Mouse (Mus musculus): ENCODE data around the gene Dnaic2. TPM values are rescaled to one million over a fixed set of nuclear protein-coding genes. Genes with fewer than 3 reads are reported as not detected.

Dnaic2 gene
- total and polyA plus RNA-seq, 3 experiments = 0.59 to 0.93 (median 0.83) TPM

- Histone ChIP-seq H3K27ac (ENCODE audit: insufficient read depth, low read depth) (no peak overlapping the region), H3K4me1 (ENCODE audit: control insufficient read depth in 1 of 2, insufficient read depth in 2 of 2) (peaks cover 5 to 55% of the 10 kb centered on the region in 2 experiments), H3K4me3 (replicated peaks in 1 of 3; ENCODE audit: low read depth in 2 of 3, low read length in 2 of 3, poor library complexity in 1 of 3) (no peak overlapping the region), H3K4me2 (ENCODE audit: insufficient read depth, low read depth, poor library complexity, severe bottlenecking) (no peak overlapping the region), H3K9me3 (replicated peaks; ENCODE audit: low read length) (no peaks in the 10 kb centered on the region), H3K27me3 (replicated peaks) (no peaks in the 10 kb centered on the region), H3K9ac (ENCODE audit: insufficient read depth, low read depth) (no peak overlapping the region), H3K79me2 (replicated peaks; ENCODE audit: control insufficient read depth, extremely low read depth, insufficient read depth, poor library complexity, severe bottlenecking) (no peaks in the 10 kb centered on the region), H3K36me3 (replicated peaks in 1 of 2; ENCODE audit: control insufficient read depth in 1 of 2, insufficient read depth in 1 of 2, low read length in 1 of 2) (peaks cover 0 to 31% of the 10 kb centered on the region in 2 experiments)
- in situ Hi-C loops (cut with MboI; ENCODE audit: low pct_ligation_motif_present, low pct_unique_long_range_greater_than_20kb, low sequenced_read_pairs) = no loop called here
- dilution Hi-C loops (cut with MboI; ENCODE audit: extremely low pct_ligation_motif_present, extremely low pct_unique_long_range_greater_than_20kb, low sequenced_read_pairs) = no loop called here
- no peak for DNase-seq (ENCODE audit: extremely low read depth)
- TF ChIP-seq UBTF (IDR thresholded peaks at IDR 0.05; ENCODE audit: low read depth, low read length) (no peak), CTCF (conservative IDR thresholded peaks at IDR 0.05 in 1 of 2, IDR thresholded peaks at IDR 0.05 in 1 of 2; ENCODE audit: low read depth in 2 of 2, low read length in 2 of 2) (no peak), JUND (conservative IDR thresholded peaks at IDR 0.05; ENCODE audit: low read depth, low read length) (no peak), MAZ (IDR thresholded peaks at IDR 0.05; ENCODE audit: low read depth, low read length) (no peak), MYC (IDR thresholded peaks at IDR 0.05; ENCODE audit: low read depth, low read length) (no peak), RAD21 (IDR thresholded peaks at IDR 0.05; ENCODE audit: low read depth, low read length) (no peak), ZKSCAN1 (IDR thresholded peaks at IDR 0.05; ENCODE audit: borderline replicate concordance, low read depth, low read length) (no peak), ZNF384 (IDR thresholded peaks at IDR 0.05; ENCODE audit: low read depth, low read length) (no peak), CHD1 (IDR thresholded peaks at IDR 0.05; ENCODE audit: low read depth, low read length) (no peak), ZC3H11A (IDR thresholded peaks at IDR 0.05; ENCODE audit: low read depth, low read length) (no peak), USF2 (conservative IDR thresholded peaks at IDR 0.05; ENCODE audit: low read depth, low read length) (no peak), MXI1 (IDR thresholded peaks at IDR 0.05; ENCODE audit: low read depth, low read length) (no peak), POLR2AphosphoS2 (IDR thresholded peaks at IDR 0.05; ENCODE audit: low read depth, low read length) (no peak), IRF4 (IDR thresholded peaks at IDR 0.05; ENCODE audit: low read depth, low read length) (no peak), SIN3A (IDR thresholded peaks at IDR 0.05; ENCODE audit: low read length) (no peak), RCOR1 (conservative IDR thresholded peaks at IDR 0.05; ENCODE audit: low read depth, low read length) (no peak), ETS1 (conservative IDR thresholded peaks at IDR 0.05; ENCODE audit: low read depth, low read length) (no peak), USF1 (IDR thresholded peaks at IDR 0.05; ENCODE audit: low read depth, low read length) (no peak)
These were observed 46.9 kb upstream of the Dnaic2 start for GRCm38 (mm10) chr11:114680291-114680690.

GRCm38 (mm10) chr11:114681054-114681453 is 46.2 kb upstream of the Dnaic2 start:
- in situ Hi-C loops (cut with MboI; ENCODE audit: low pct_ligation_motif_present, low pct_unique_long_range_greater_than_20kb, low sequenced_read_pairs) = no loop called here
- H3K9ac ChIP-seq (ENCODE audit: insufficient read depth, low read depth) = no peak overlapping the region
- no peak overlapping the region for H3K4me2 ChIP-seq (ENCODE audit: insufficient read depth, low read depth, poor library complexity, severe bottlenecking)
- peaks cover 5 to 51% of the 10 kb centered on the region in 2 experiments for H3K4me1 ChIP-seq (ENCODE audit: control insufficient read depth in 1 of 2, insufficient read depth in 2 of 2)
- peaks cover 0 to 32% of the 10 kb centered on the region in 2 experiments for H3K36me3 ChIP-seq (replicated peaks in 1 of 2; ENCODE audit: control insufficient read depth in 1 of 2, insufficient read depth in 1 of 2, low read length in 1 of 2)
- dilution Hi-C loops (cut with MboI; ENCODE audit: extremely low pct_ligation_motif_present, extremely low pct_unique_long_range_greater_than_20kb, low sequenced_read_pairs) = no loop called here
- no peak overlapping the region for H3K27ac ChIP-seq (ENCODE audit: insufficient read depth, low read depth)
- TF ChIP-seq MAFK (IDR thresholded peaks at IDR 0.05; ENCODE audit: insufficient replicate concordance, low read length) (no peak), JUN (IDR thresholded peaks at IDR 0.05; ENCODE audit: insufficient read depth, low read depth, low read length) (no peak), NELFE (IDR thresholded peaks at IDR 0.05; ENCODE audit: low read depth, low read length) (no peak), PAX5 (IDR thresholded peaks at IDR 0.05; ENCODE audit: low read length) (no peak), MAZ (IDR thresholded peaks at IDR 0.05; ENCODE audit: low read depth, low read length) (no peak), MAX (IDR thresholded peaks at IDR 0.05; ENCODE audit: low read length) (no peak), ZKSCAN1 (IDR thresholded peaks at IDR 0.05; ENCODE audit: borderline replicate concordance, low read depth, low read length) (no peak), MEF2A (IDR thresholded peaks at IDR 0.05; ENCODE audit: borderline replicate concordance, low read depth, low read length) (no peak)
- H3K9me3 ChIP-seq (replicated peaks; ENCODE audit: low read length) = no peaks in the 10 kb centered on the region
- no peaks in the 10 kb centered on the region for H3K79me2 ChIP-seq (replicated peaks; ENCODE audit: control insufficient read depth, extremely low read depth, insufficient read depth, poor library complexity, severe bottlenecking)
- DNase-seq (ENCODE audit: extremely low read depth) = no peak
- H3K27me3 ChIP-seq (replicated peaks) = no peaks in the 10 kb centered on the region
- H3K4me3 ChIP-seq (replicated peaks in 1 of 3; ENCODE audit: low read depth in 2 of 3, low read length in 2 of 3, poor library complexity in 1 of 3) = no peak overlapping the region
